Mouse (Mus musculus): ENCODE data around the gene Gm49673.
"Not testable (repeated sequence)": the region's sequence is repeated elsewhere in the genome, so short reads cannot be mapped to it uniquely, and the experiment has no call there.

Gene Gm49673

GRCm38 (mm10) chr17:8147439-8148316 lies at the start of gene Gm49673, which contains the start of gene Rnaset2a:
Gm49673 (minus strand) TSS chr17:8147788.
Rnaset2a (minus strand) TSS chr17:8148097.
- not testable (repeated sequence) for DNase-seq

GRCm38 (mm10) chr17:8195685-8196376 lies 48.2 kb upstream of the Gm49673 start:
- no peak for DNase-seq

GRCm38 (mm10) chr17:8193678-8194077 lies 46.1 kb upstream of the Gm49673 start:
- no peak for DNase-seq

DNA sequence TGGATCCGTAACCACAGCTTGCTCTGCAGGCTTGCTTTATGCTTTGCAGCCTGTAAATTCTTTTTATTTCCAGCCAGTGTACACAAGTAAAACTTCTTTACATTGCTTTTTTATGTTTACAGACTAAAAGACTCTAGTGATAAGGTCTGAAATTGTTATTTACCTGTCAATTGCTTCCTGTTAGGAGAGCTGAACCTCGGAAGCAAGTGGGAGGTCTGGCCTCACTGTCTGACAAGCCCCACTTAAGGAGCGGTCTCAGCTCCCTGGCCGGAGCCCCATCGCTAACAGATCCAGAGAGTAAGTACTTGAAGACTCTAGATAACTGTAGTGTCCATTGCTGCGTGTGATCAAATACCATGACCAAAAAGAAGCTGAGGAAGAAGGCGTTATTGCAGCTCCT lies 36.6 kb upstream of the Gm49673 start:
- DNase-seq = no peak

GRCm38 (mm10) chr17:8183815-8184214 lies 36.2 kb upstream of the Gm49673 start:
- DNase-seq = no peak

- DNase-seq = no peak
Measured at GRCm38 (mm10) chr17:8177090-8177489, 29.5 kb upstream of the Gm49673 start.

- DNase-seq = no peak
Measured at GRCm38 (mm10) chr17:8171081-8171480, 23.5 kb upstream of the Gm49673 start.

GRCm38 (mm10) chr17:8170331-8170730 lies 22.7 kb upstream of the Gm49673 start:
- no peak for DNase-seq

- not testable (repeated sequence) for DNase-seq
Measured at GRCm38 (mm10) chr17:8167436-8167835, 19.8 kb upstream of the Gm49673 start.

DNA sequence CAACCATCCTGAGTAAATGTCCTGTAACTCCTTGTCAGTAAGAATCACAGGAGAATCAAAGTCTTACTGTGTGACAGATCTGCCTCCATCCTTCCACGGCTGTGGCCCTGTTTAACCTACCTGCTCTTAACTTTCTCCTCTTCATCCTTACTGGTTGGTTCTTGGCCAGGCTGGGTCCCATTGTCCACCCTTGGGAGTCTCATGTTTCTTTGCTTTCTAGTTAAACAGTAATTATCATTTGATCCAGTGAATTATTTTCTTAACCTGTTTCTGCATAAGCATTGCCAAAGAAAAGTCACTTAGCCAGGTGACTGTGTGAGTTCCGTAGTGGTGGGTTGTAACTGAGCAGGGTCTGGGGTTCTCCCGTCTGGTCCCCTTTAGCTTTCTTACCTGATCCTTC lies 18.9 kb upstream of the Gm49673 start:
- DNase-seq = not testable (repeated sequence)

DNA sequence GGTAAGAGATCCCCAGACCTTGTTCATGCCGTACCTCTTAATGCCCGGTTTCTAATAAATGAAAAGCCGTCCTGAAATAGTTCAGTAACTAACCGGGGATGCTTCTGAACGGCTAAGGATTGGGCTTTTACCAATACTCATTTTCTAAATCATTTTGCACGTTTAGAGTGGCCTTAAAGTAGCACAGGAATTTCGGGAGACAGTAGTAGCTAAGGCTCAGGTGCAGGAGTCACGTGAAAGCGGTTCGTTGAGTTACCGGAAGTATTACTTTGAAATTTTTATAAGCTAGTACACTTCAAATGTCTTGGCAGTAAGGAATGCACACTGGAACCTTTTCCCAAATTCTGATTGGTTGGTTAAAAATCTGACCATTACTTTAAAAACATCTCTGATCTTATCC lies 18.4 kb upstream of the Gm49673 start:
- DNase-seq = not testable (repeated sequence)

- not testable (repeated sequence) for DNase-seq
Measured at GRCm38 (mm10) chr17:8165608-8165945, 18.0 kb upstream of the Gm49673 start.

DNA sequence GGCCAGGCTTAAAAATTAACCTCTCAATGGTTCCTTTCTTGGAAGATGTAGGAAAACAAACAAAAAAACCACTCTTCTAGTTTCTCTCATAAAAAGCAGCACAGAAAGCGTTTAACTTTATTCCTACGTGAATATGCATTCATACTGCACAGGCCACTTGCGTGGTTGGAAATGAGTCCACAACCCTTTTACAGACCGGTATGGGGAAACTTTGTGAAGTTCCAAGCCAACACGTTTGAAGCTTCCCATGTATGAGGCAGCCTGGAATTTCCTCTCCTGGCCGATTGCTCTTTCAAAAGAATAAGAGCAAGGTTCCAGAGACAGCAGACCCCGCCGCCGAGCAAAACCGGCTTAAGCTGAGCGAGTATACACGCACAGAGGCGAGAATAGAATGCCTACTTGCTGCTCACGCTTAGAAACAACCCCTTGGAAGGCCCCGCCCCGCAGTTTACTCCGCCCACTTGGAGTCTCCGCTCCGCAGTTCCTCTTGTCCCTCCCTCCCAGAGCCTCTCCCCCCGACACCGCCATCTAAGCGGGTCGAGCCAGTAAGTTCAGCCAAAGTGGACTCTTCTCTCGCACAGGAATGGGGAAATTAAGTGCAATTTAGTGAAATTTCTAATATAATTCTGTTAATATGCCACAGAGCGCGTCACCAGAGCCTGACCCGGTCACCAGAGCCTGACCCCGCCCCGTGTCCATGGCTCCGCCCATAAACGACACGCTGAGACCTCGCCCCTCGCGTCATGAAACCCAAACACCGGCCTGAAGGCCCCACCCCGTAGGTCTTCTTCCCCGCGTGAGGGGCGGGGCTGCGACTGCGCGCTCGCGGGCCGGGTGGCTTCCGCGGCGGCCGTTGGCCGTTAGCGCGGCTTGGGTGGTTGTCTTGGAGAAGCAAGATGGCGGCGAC lies 17.4 kb upstream of the Gm49673 start, which contains the start of gene Fgfr1op:
TSS of gene Fgfr1op (plus strand) at position 801 of the 907 bp plus-strand sequence.
- DNase-seq = not testable (repeated sequence)

DNA sequence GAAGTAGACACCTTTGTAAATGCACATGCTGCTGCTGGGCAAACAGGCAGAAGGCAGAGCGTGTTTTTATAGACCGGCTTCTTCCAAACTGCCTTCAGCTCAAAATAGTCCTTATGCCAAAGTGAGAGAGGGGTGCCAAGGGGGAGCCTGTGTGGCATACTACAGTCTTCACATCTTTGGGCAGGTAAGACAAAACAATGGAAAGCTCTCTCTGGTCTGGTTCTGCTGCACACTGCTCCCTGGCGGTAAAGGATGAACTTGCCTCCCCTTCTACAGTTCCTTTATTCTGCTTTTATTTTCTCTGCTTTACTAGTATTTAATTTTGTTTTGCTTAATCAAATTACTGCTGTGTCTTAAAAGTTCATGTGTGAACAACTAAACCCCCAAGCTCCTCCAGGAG lies 13.4 kb upstream of the Gm49673 start:
- peak; percentile 39 for DNase-seq

DNA sequence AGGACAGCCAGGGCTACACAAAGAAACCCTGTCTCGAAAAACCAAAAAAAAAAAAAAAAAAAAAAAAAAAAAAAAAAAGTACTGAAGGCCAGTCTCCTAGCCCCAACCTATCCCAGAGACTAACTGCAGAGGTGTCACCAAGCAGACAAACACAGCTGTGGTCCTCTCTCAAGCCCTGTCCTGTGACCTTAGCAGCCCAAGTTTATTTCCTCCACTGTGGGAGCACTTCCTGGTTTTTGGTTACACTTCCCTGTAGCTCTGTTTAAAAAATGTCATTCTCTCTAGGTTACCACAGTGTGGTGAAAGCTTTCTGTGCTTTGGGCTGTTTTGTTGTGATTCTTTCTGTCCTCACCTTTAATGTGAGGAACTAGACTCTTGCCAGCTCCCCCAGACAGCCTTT lies 11.0 kb upstream of the Gm49673 start:
- DNase-seq = not testable (repeated sequence)

GRCm38 (mm10) chr17:8155982-8156381 lies 8.4 kb upstream of the Gm49673 start:
- DNase-seq = not testable (repeated sequence)

DNA sequence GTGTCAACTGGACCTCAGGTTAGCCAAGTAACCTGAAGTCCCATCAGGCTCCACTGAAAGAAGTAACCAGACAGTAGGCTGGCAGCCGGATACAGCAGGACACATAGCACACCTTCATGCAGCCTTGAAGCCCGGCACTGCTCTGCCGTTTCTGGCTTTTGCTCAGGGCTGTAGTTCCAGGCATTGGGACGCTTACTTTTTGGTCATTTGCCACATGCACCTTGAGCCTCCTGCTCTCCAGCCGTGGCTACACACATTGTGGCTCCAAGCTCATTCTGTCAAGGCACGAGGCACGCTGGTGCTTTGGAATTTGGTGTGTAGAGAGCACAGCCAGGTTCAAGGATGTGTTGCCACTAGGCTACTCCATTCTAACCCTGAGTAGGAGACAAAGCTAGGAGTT lies 7.4 kb upstream of the Gm49673 start:
- not testable (repeated sequence) for DNase-seq

DNA sequence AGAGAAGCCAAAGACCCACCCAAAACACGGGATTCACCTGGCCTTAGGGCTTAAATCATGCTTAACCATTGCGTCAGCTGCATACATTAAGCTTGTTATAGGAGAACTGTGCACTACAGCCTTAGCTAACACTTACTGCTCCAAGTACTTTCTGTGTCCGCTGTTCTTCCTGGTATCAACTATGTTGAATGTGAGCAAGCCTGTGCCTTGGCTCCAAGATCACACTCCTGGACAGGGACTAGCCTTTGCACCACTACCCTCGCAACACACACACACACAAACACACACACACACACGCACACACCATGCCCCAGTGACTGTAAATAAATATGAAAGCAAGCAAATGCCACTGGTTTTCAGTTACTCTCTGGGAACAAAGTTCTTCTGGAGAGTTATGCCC lies 657 bp downstream of the Gm49673 start:
- not testable (repeated sequence) for DNase-seq

- DNase-seq = not testable (repeated sequence)
Measured at GRCm38 (mm10) chr17:8143802-8144673, 3.5 kb downstream of the Gm49673 start.

DNA sequence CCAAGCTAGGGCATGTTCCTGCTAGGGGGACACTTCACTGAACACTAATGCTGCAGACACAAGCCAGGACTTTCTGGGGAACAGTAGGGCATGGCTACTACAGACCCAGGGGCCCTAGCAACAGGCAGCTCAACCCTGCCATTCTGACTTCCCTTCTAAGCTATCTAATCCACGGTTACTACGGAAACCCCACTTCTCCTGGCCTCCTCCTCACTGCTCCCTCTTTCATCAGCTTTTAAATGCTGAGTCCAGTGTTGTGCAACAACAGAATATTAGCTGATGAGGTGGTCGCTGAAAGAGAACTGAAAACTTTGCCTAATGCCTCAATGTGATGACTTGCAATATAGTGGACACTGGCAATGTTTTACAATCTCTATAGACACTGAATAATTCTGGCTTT lies 7.4 kb downstream of the Gm49673 start:
- DNase-seq = not testable (repeated sequence)

- DNase-seq = not testable (repeated sequence)
Measured at GRCm38 (mm10) chr17:8138116-8138515, 9.5 kb downstream of the Gm49673 start.

- not testable (repeated sequence) for DNase-seq
Measured at GRCm38 (mm10) chr17:8130849-8131248, 16.7 kb downstream of the Gm49673 start.

Data from right cerebral cortex, postnatal 4 days (tissue).